Mouse (Mus musculus) A20 (cell line): Measurements from ENCODE around the gene Als2.

Experiments
- DNase-seq: peaks from one replicate; pipeline ENCODE4 v3.0.0-alpha.2; 2011; ENCODE audit warnings: low read depth, low spot score

Gene Als2

DNA sequence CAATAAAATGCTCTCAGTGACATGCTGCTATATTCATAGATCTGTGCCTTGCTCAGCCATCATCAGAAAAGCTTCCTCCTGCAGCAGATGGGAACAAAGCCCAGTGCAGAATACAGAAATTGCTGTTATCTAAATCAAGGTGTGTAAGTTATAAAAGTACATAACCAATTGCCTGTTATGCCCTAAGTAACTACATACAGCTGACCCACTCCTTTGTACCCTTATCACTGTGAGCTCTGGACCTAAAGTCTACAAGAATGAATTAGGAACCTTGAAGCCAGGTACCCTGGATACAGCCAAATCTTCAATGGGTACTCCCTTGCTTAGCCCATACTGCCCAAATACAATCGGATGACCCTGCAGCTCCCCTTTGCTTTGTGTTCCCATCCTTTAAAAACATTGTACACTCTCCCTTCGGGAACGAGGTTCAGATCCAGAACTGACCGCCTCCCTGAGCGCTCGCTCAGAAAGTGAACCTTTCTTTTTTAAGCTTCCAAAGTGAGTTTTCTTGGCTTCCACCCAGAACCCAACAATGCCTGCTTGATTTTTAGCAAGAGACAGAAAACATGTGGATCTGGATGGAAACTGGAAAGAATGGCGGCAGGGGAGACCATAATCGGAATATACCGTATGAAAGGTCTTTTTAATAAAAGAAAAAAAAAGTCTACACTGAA lies 70.7 kb downstream of the Als2 start:
- no peak for DNase-seq

DNA sequence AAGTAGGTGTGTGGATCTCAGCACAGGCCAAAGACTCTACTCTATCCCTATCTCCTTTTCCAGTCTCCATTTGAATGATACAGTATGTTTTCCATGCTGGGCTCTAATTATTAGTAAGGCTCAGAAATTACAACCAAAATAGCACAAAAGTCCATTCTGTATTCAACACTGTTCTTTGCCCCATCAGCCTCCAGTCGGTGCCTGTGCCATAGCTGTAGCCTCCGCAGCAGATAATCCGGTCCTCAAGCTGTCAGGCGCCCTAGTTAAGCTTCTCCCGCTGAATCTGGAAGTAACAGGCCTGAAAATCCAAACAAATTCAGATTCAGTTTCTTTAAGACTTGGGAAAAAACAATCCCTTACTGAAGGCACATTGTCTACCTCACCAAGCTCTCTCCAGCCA lies 73.1 kb downstream of the Als2 start:
- no peak for DNase-seq

DNA sequence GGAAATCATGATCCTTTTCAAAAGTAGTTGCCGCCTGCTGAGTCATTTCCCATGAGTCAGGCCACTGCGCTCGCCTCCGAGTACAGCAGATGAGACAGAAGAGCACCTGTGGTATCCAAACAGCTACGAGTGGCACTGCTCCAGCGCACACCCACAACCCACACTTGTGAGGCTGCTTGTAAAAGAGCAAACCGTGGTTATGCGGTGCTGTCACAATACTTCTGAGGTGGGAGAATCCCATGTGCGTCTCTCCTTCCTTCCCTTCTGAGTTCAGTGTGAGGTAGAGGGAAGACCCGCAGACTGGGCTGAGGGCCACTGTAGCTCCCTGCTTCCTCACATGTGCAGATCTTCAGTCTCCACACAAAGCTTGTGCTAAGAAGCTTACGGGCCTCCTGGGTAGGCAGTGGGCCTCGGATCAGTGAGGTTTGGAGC lies 74.0 kb downstream of the Als2 start, which contains the start of gene Mpp4:
TSS of gene Mpp4 (minus strand) at position 360 of the 432 bp plus-strand sequence.
- DNase-seq, result no peak

DNA sequence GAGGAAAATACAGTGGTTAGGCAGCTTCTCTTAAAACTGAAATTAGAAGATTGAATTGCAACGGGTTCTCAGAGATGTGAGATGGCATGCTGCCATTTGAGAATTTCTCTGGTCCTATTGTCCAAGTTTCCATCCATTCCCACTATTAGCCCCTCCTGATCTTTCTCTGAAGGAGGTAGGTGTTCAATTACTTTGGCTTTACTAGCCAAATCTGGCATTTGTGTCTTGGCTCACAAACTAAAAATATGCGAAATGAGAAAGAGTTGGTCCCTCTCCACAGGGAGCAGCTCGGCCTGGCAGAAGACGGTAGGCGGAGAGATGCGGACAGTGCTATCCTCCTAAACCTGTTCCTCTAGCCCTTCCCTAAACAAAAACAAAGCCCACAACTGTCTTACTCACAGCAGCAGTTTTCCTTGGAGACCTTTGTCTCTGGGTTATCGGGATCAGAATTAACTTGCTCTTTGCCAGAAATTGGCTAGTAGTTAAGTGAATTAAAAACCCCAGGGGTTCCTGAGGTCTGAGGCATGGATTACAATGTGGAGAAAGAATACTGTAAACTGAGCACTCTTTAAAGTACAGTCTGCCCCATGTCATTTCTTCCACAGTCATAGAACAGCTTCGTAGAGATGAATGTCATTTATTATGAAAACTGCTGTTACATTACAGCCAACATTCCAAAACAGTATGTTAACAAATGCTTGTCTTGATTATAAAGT lies 74.6 kb downstream of the Als2 start:
- DNase-seq, result no peak

DNA sequence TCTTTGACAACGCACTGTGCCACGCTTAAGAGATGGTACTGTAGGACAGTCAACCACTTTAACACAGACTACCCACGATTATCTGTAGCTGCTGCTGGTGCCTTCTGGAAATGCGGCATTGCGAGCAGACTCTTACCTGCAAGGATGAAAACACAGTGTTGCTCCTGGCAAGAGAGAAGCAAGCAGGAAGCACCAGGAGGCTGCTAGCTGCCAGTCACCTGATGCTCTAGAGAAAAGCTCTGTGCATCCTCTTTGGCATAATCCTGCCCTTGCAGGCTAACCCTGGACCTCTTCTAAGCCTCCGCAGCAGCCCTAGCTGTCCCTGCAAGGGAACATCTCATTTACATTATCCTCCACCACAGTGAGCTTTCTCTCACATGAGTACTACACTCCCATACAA lies 75.6 kb downstream of the Als2 start:
- DNase-seq, result no peak

DNA sequence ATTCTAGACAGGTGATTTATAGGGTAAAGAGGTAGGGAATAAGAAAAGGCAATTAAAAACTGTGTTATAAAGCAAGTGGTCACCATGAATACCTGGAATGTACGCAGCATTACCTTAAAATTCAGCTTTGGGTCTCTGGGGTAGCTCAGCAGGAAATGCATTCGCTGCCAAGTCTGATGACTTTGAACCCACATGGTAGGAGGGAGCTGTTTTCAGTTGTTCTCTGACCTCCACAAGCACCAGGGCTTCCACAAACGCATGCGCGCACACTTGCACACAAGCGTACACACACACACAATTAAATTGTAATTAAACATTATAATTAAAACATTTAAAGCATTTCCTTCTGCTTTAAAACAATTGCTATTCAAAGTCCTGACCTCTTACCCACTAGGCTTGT lies 76.2 kb downstream of the Als2 start:
- DNase-seq, result no peak

DNA sequence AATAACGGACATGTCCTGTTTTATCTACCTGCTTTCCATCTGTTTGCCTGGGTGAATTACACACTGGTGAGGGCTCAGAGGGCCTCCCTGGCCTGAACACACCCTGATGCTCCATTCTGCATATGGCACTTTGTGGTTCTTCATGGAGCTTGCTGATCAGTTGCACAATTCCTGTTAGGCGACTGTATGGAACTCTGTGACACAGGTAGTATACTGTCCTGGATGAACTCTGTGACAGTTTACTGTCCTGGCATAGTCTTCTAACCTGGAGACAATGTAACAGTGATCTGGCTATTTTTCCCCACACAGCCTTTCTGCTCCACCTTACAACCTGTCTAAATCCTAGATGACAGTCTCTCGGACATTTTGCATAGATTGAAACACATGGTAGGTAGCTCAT lies 77.9 kb downstream of the Als2 start:
- no peak for DNase-seq

DNA sequence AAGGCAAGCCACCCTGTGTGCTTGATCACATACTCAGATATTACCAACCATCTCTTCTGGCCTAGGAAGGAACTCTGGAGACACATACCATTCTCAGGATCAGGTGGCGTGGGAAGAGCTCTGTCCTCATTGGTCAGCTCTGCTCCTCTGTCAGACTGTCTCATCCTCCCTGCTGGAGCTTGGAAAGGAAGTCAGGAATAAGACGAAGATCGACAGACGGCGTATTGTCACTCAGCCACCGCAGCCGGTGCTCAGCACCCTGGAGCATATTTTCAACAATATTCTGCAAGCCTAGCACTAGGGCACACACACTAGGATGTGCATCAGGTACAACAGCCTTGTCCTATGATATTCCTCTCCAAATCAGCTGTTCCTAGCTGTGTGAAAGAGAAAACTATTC lies 78.5 kb downstream of the Als2 start:
- DNase-seq, result no peak

DNA sequence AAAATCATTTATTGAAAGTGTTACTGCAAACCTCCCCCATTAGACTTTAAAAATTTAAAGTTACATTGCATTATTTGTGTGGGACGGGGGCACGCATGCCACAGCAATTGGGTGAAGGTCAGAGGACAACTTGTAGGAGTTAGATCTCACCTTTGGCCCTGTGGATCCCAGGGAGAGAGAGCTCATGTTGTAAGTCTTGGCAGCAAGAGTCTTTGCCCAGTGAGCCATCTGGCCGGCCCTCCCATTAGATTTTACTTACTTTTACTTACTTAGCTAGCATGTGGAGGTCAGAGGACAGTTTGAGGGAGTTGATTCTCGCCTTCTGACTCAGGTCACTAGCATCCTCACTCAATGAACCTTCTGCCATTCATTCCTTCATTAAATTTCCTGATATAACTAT lies 79.2 kb downstream of the Als2 start:
- DNase-seq, result no peak

DNA sequence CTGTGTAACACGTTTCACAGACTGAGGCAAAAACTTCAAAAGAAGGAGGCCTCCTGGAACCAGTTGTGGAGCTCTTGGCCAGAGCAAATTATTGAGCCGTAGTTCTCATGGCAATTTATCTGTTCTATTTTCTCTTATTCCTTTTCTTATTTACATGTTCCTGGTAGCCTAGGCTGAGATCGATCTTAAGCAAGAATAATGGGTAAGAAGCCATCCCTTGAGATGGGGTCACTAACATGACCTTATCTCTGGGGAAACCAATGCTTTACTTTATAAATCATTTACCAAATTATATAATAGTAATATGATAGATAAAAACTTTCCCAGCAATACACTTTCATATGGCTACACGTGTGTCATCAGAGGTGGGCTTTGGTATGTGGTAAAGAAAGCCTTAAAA lies 84.7 kb downstream of the Als2 start:
- no peak for DNase-seq

DNA sequence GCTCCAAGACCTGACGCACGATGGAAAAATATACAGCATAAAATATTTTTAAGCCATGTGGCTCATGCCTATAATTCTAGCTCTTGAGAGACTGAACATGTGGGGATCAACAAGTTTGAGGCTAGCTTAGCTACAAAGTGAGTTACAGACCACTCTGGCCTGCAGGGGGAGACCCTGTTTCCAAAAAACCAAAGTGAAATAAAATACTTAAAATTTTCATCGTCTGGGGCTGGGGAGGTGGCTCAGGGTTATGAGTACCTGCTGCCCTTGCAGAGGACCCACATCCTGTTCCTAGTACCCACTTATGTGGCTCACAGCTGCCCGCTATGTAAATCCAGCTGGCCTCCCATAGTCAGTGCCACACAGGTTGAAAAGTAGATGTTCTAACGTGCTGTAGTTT lies 86.5 kb downstream of the Als2 start:
- peak; percentile 15 for DNase-seq

DNA sequence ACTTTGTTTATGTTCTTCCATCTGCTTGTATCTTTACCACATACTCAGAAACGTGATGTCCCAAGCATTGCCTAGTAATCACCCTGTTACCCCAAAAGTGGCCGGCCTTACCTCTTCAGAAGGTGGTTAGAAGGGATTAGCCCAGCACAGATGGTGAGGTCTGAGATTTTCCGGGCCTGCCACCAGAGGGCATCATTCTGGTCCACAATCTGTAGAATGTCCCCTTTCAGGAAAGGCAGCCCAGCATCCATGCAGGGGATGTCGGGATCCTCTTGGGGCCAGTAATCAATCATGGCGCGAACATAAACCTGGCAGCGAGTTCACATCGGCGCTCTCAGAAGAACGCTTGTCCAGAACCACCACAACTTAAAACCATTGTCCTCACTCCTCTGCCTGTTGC lies 92.5 kb downstream of the Als2 start:
- peak; percentile 54 for DNase-seq

DNA sequence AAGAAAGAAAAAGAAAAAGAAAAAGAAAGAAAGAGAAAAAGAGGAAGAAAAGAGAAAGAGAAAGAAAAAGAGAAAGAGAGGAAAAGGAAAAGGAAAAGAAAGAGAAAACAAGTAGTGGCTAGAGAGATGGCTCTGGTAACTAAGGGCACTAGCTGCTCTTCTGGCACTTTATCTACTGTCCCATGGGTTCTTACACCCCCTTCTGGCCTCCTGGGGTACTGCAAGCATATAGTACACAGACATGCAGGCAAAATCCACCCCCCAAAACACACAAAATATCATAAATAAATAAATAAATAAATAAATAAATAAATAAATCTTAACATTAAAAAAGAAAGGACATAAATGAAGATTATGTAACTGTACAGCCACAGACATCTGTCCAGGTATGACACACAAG lies 94.2 kb downstream of the Als2 start:
- DNase-seq, result peak; percentile 69

DNA sequence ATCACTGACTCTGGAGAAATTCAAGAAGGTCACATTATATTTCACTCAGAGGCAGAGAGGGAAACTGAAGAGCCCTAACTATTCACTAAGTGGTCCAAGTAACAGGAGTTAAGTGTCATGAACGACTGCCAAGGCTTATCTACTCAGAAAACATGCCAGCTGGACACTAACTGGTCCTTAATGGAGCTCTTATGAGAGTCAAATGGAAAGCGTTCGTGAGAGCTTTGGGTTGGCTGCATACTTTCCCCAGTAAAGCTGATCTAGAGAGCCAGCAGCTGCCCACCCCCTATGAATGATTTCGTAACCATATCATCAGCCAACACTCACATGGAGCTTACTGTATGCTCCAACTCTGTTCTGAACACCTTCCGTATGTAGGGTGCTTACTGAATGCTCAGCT lies 102.6 kb downstream of the Als2 start:
- no peak for DNase-seq

DNA sequence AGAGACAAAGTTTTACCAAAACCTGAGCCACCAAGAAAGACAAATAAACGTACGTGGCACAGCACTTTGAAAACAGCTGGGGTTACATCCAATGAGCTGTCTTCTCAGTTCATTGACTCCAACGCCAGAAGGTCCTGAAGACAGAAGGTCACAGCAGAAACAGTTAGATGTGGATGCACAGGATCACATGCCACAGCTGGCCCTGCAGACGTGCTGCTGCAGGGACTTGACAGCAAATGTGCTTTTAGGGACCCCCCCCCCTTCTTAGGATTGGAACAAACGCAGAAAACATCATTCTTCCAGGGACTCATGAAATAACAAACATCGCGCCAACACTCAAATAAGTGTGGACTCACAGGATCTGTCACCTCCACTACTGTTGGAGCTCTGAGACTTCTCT lies 108.2 kb downstream of the Als2 start:
- no peak for DNase-seq

DNA sequence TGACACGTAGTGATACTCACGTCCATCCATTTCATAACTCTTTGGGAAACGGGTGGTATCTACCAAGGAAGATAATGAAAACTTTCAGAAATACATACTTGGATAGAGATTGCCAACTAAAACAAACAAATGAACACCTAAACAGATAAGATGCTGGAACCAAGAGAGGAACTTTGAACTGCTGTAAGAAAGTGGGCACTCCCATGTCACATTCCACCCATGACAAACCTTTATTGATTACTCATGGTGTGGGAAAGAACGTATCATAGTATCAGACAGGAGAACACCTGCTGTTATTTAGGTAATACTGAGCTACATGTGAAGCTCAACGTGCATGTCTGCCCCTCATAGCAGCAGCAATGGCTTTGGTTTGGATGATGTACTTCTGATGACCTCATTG lies 111.5 kb downstream of the Als2 start:
- DNase-seq, result no peak

DNA sequence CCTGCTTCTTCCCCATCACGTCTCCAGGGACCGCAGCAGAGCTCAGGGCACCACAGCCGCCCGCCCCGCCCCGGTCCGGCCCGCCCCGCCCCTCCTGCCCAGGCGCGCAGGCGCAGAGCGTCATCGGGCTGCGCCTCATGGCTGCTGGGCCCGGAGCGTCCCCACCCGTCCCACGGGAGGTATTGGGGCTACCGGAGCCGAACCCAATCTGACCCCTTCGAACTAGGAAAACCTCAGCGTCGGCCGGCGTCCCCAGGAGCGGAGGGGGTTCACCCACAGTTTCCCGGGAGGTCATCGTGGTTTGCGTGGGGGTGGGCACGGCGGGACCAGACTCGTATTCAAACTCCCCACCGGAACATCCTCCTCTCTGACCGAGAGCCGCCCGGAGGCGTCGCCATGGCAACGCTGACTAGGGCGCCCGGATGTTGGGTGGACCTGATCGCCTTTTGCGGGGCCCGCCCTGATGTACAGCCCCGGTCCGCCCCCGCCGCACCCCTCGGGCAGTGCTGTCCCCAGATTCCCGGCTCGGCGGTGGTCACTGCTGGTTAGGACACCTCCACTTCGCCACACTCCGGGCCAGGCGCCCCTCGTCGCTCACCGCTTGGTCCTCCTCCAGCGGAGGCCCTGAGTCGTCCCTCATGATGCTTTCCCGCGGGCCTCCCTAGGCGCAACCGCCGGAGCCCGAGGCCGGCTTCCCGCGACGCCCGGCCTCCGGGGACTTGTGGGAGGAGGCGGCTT lies 117.1 kb downstream of the Als2 start, which contains the start of gene Tmem237:
TSS of gene Tmem237 (minus strand) at position 689 of the 738 bp plus-strand sequence.
- peak; percentile 95 for DNase-seq
